Mouse (Mus musculus) embryonic facial prominence, embryonic 11.5 days (tissue): Measurements from ENCODE around the gene Dnajb12. TPM values are rescaled to one million over a fixed set of nuclear protein-coding genes. Genes with fewer than 3 reads are reported as not detected.

Experiments
- ATAC-seq: fragments of 200-750 bp; cut with Nextera tagmentation; replicated peaks from 2 replicates; pipeline ENCODE4 v1.8.0; 2017; ENCODE audit warnings: low read depth; ENCODE audit not compliant: insufficient number of reproducible peaks, low FRiP score, low TSS enrichment
- DNase-seq: peaks from one replicate; pipeline ENCODE4 v3.0.0-alpha.2; 2015; ENCODE audit warnings: low spot score
- H3K27ac ChIP-seq: fragments of 300-500 bp; sonication (generic); replicated peaks from 2 replicates; pipeline ENCODE4 v1.5.1; 2014; ENCODE audit warnings: mild to moderate bottlenecking, low read depth, low read length, control low read depth
- H3K27me3 ChIP-seq: fragments of 300-500 bp; sonication (generic); 2 replicates; pipeline ENCODE4 v1.6.1; 2014; ENCODE audit warnings: mild to moderate bottlenecking, low read length, moderate library complexity, mixed read lengths; ENCODE audit not compliant: control insufficient read depth, insufficient read depth
- H3K36me3 ChIP-seq: fragments of 300-500 bp; sonication (generic); replicated peaks from 2 replicates; pipeline ENCODE4 v1.6.1; 2014; ENCODE audit warnings: low read depth, mild to moderate bottlenecking, low read length, moderate library complexity, mixed read lengths; ENCODE audit not compliant: control insufficient read depth, insufficient read depth
- H3K4me1 ChIP-seq: fragments of 300-500 bp; sonication (generic); 2 replicates; pipeline ENCODE4 v1.6.1; 2014; ENCODE audit warnings: low read length, mixed read lengths; ENCODE audit not compliant: control insufficient read depth, insufficient read depth
- H3K4me2 ChIP-seq: fragments of 300-500 bp; sonication (generic); 2 replicates; pipeline ENCODE4 v1.6.1; 2014; ENCODE audit warnings: low read depth, mild to moderate bottlenecking, control low read depth, low read length, moderate library complexity
- H3K4me3 ChIP-seq: fragments of 300-500 bp; sonication (generic); 2 replicates; pipeline ENCODE4 v1.5.1; 2014; ENCODE audit warnings: low read depth, low read length, control low read depth
- H3K9ac ChIP-seq: fragments of 300-500 bp; sonication (generic); replicated peaks from 2 replicates; pipeline ENCODE4 v1.6.1; 2014; ENCODE audit warnings: mild to moderate bottlenecking, control low read depth, low read length
- H3K9me3 ChIP-seq: fragments of 300-500 bp; sonication (generic); replicated peaks from 2 replicates; pipeline ENCODE4 v1.6.1; 2016; ENCODE audit warnings: mild to moderate bottlenecking, low read length, inconsistent platforms, mixed read lengths; ENCODE audit not compliant: control insufficient read depth
- WGBS: fragments of 180-500 bp; shearing (Covaris S2); extraction: QIAGEN DNeasy Blood & Tissue Kit; methylation state at CpG from one replicate; pipeline ENCODE4 v1.1.7; 2014; 5-methylcytosine and 5-hydroxymethylcytosine counted together
- polyA plus RNA-seq: library from polyadenylated mRNA; unstranded; fragments of >200 nt; fragmentation: Nextera tagmentation; extraction: Ambion mirVana; gene quantifications from 2 replicates; pipeline ENCODE4 v1.2.1, GENCODE M21; 2014

The Dnajb12 gene
- polyA plus RNA-seq, 1 experiment from 2014 or later = 19.4 TPM

- Histone ChIP-seq H3K9me3 (no peaks in the 10 kb centered on the region), H3K36me3 (no peaks in the 10 kb centered on the region), H3K27ac (no peak overlapping the region), H3K9ac (no peak overlapping the region), H3K27me3 (no peaks in the 10 kb centered on the region), H3K4me2 (no peak overlapping the region), H3K4me1 (peaks cover 11% of the 10 kb centered on the region), H3K4me3 (no peak overlapping the region)
- WGBS = 86% methylated on average over 3 of the region's 3 CpGs
- DNase-seq = no peak
- ATAC-seq = no peak
Observed at GRCm38 (mm10) chr10:59945416-59945815, 66.1 kb downstream of the Dnajb12 start.

DNA sequence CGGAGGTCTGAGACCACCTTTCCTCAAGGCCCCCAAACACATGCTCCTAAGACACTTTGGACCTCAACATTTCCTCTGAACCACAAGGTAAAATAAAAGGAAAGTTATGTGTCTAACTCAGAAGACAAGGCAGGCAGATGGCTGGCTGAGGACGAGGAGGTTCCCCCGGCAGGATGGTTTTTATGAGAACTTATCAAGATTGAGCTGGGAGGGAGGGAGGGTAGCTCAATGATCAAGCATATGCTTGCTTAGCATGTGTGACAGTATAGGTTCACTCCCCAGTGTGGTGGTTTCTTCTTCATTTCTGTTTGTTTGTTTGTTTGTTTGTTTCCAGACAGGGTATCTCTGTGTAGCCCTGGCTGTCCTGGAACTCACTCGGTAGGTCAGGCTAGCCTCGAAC lies 67.0 kb downstream of the Dnajb12 start:
- DNase-seq = no peak
- no peak overlapping the region for H3K9ac ChIP-seq
- no peaks in the 10 kb centered on the region for H3K36me3 ChIP-seq
- no peak overlapping the region for H3K4me2 ChIP-seq
- WGBS = 90% methylated on average over 5 of the region's 5 CpGs
- ATAC-seq = no peak
- H3K27ac ChIP-seq = no peak overlapping the region
- no peaks in the 10 kb centered on the region for H3K27me3 ChIP-seq
- no peak overlapping the region for H3K4me3 ChIP-seq
- no peaks in the 10 kb centered on the region for H3K9me3 ChIP-seq
- peaks cover 11% of the 10 kb centered on the region for H3K4me1 ChIP-seq

DNA sequence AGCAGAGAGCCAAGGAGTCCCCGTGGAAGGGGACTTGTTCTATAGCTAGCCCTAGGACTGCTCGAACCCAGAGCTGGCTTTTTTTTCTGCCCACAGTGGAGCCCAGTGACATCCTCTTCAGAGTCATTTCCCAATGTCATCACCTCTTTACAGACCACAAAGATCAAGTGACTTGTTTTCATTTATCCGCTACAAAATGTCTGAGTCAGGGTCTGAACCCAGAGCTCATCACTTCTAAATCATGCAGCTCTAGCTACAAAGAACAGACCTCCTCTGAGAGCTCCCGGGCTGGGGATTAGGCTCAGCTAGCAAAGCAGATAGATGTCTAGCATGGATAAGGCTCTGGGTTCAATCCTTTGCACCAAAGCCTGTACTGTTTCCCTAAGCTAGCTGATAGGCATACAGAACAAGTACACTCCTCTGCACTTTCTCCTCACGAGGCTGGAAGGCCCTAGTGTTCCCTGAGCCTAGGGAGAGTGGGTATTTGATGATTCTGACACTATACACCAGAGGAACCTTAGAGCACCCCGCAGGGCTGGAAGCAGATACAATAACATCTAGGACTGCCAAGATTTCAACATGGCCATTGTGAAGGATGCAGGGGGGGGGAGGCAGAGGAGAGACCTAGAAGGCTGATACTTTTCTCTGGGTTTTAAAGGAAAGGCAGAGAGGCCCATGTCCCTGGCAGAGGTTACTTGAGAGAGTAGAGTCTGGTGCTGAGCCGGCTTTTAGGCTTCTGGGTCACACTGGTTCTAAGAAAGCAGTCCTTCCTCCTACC lies 68.1 kb downstream of the Dnajb12 start:
- Histone ChIP-seq H3K4me1 (peaks cover 11% of the 10 kb centered on the region), H3K9me3 (no peaks in the 10 kb centered on the region), H3K4me2 (no peak overlapping the region), H3K27ac (no peak overlapping the region), H3K27me3 (no peaks in the 10 kb centered on the region), H3K9ac (no peak overlapping the region), H3K4me3 (no peak overlapping the region), H3K36me3 (no peaks in the 10 kb centered on the region)
- WGBS = 72% methylated on average over 7 of the region's 7 CpGs
- DNase-seq = no peak
- ATAC-seq = no peak

GRCm38 (mm10) chr10:59948363-59949254 lies 69.3 kb downstream of the Dnajb12 start:
- Histone ChIP-seq H3K4me2 (no peak overlapping the region; the same call in 1 of the 2 replicates), H3K4me3 (no peak overlapping the region; the same call in 1 of the 2 replicates), H3K27ac (peak overlapping the region; percentile 2; the same call in 1 of the 2 replicates), H3K36me3 (no peaks in the 10 kb centered on the region), H3K4me1 (peaks cover 9% of the 10 kb centered on the region), H3K9me3 (no peaks in the 10 kb centered on the region), H3K27me3 (no peaks in the 10 kb centered on the region), H3K9ac (no peak overlapping the region)
- ATAC-seq (no peak), DNase-seq (peak; percentile 28)
- WGBS = 36% methylated on average over 6 of the region's 6 CpGs

Other genes with a start within 250 kb of the Dnajb12 start
- 52.6 and 53.8 TPM in 2 replicates for gene Micu1, start 177.1 kb upstream of the Dnajb12 start, polyA plus RNA-seq
- gene Ddit4, start 72.3 kb downstream of the Dnajb12 start, polyA plus RNA-seq = 6.3 and 6.9 TPM in 2 replicates
- 43.9 and 48.7 TPM in 2 replicates for gene Ascc1, start 123.2 kb downstream of the Dnajb12 start, polyA plus RNA-seq
- gene Anapc16, start 123.6 kb downstream of the Dnajb12 start, polyA plus RNA-seq = 88.7 and 93.8 TPM in 2 replicates
- 4.8 and 7.4 TPM in 2 replicates for gene Spock2, start 226.7 kb downstream of the Dnajb12 start, polyA plus RNA-seq